Comparison of ENCODE assay signal across 15 mouse cellular contexts in the genomic region with DNA sequence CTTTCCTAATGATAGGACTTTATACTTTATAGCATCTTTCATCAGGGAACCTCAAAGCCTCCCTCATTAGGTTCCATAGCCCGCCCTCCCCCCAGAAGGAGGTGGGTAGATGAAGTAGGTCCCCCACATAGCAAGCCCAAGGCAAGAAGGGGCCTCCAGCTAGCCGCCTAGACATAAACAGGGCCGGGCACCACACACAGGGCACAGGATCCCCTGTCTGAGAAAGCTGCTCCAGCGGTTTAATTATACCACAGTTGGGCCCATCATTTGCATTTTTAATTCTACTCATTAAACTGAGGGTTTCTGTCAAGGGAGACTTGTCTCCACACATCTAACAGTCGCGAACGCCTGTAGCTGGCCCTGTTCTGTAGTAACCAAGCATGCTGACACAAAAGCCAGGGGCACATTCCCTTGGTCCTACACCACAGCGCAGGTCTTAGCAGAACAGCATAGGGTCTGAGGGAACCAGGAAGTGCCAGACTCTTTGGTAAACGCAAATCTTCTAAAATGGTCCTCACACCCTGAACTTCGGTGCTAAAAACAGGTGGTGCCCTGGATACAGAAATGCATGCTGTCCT.
A peak's percentile ranks its signal among the peaks of the same experiment; 100 is the strongest.
DNase-seq lines count a peak whose midpoint lies in the region; ATAC-seq and TF ChIP-seq lines count a peak whose summit lies in the region.
"Had no signal": no experiment of that assay in that cellular context is flagged by ENCODE, and none has a peak within 500 bp of the region (broad histone marks: within the 10 kb centered on the region; RNA-seq: fewer than 3 reads in every experiment).

No protein-coding gene starts in this region.

- H3K9me3 ChIP-seq in hindbrain, embryonic 10.5 days: no peaks in the 10 kb centered on the region
- H3K9me3 ChIP-seq in hindbrain, embryonic 11.5 days (ENCODE audit: control insufficient read depth, low read length): no peaks in the 10 kb centered on the region
- H3K9me3 ChIP-seq in forebrain, embryonic 13.5 days (replicated peaks): no peaks in the 10 kb centered on the region
- no peaks in the 10 kb centered on the region for H3K9me3 ChIP-seq in hindbrain, embryonic 16.5 days (ENCODE audit: control insufficient read depth, low read length)
- H3K9me3 ChIP-seq in midbrain, postnatal 0 days (ENCODE audit: low read length): no peaks in the 10 kb centered on the region
- H3K9me3 ChIP-seq: liver, embryonic 12.5 days; megakaryocyte, embryonic 14.5 days had no signal

- H3K9ac ChIP-seq in hindbrain, embryonic 11.5 days (ENCODE audit: low read depth, low read length): no peak overlapping the region
- no peak overlapping the region for H3K9ac ChIP-seq in forebrain, embryonic 13.5 days
- H3K9ac ChIP-seq in hindbrain, embryonic 16.5 days (ENCODE audit: low read depth, low read length): no peak overlapping the region
- H3K9ac ChIP-seq in midbrain, postnatal 0 days (replicated peaks; ENCODE audit: low read length, poor library complexity, severe bottlenecking): no peak overlapping the region
- H3K9ac ChIP-seq: liver, embryonic 12.5 days had no signal

- H3K27me3 ChIP-seq in hindbrain, embryonic 10.5 days (ENCODE audit: insufficient read depth, poor library complexity, severe bottlenecking): peaks cover 22% of the 10 kb centered on the region
- no peaks in the 10 kb centered on the region for H3K27me3 ChIP-seq in hindbrain, embryonic 11.5 days (ENCODE audit: control insufficient read depth, insufficient read depth, low read length)
- H3K27me3 ChIP-seq in forebrain, embryonic 13.5 days: peaks cover 64% of the 10 kb centered on the region
- H3K27me3 ChIP-seq in hindbrain, embryonic 16.5 days (replicated peaks; ENCODE audit: control insufficient read depth, insufficient read depth, low read length): no peaks in the 10 kb centered on the region
- peaks cover 4% of the 10 kb centered on the region; the same call in 1 of the 2 replicates for H3K27me3 ChIP-seq in midbrain, postnatal 0 days (ENCODE audit: insufficient read depth, low read length)
- H3K27me3 ChIP-seq: liver, embryonic 12.5 days had no signal

- no peak overlapping the region for H3K4me2 ChIP-seq in hindbrain, embryonic 11.5 days (replicated peaks; ENCODE audit: low read depth, low read length)
- H3K4me2 ChIP-seq in forebrain, embryonic 13.5 days: peak overlapping the region; percentile 48
- no peak overlapping the region; the same call in 1 of the 2 replicates for H3K4me2 ChIP-seq in hindbrain, embryonic 16.5 days (ENCODE audit: low read length)
- H3K4me2 ChIP-seq in midbrain, postnatal 0 days (ENCODE audit: low read depth, low read length, poor library complexity, severe bottlenecking): no peak overlapping the region
- H3K4me2 ChIP-seq: liver, embryonic 12.5 days had no signal

- peaks cover 26% of the 10 kb centered on the region for H3K4me1 ChIP-seq in hindbrain, embryonic 10.5 days (replicated peaks)
- peaks cover 3% of the 10 kb centered on the region; the same call in 1 of the 2 replicates for H3K4me1 ChIP-seq in hindbrain, embryonic 11.5 days (replicated peaks; ENCODE audit: control insufficient read depth, insufficient read depth, low read length)
- H3K4me1 ChIP-seq in forebrain, embryonic 13.5 days: peaks cover 28% of the 10 kb centered on the region
- peaks cover 23% of the 10 kb centered on the region for H3K4me1 ChIP-seq in hindbrain, embryonic 16.5 days (ENCODE audit: control insufficient read depth, insufficient read depth, low read depth, low read length)
- peaks cover 15% of the 10 kb centered on the region for H3K4me1 ChIP-seq in midbrain, postnatal 0 days (ENCODE audit: insufficient read depth, low read length)
- H3K4me1 ChIP-seq: liver, embryonic 12.5 days; megakaryocyte, embryonic 14.5 days had no signal

- no peak for DNase-seq in hindbrain, embryonic 10.5 days (ENCODE audit: low spot score)
- no peak for DNase-seq in hindbrain, embryonic 11.5 days (ENCODE audit: low spot score)
- DNase-seq in midbrain, postnatal 0 days (ENCODE audit: low spot score): no peak
- DNase-seq in B cell, adult 2 months: no peak
- DNase-seq in testis, postnatal 10 days (ENCODE audit: low spot score): no peak
- no peak for DNase-seq in embryo, embryonic 10 days (ENCODE audit: low spot score)
- DNase-seq: adrenal gland, postnatal 25 days; heart, adult 2 months; thymus, postnatal 36 days had no signal

- 85% methylated on average over 10 of the region's 10 CpGs for WGBS in hindbrain, embryonic 10.5 days
- WGBS in hindbrain, embryonic 11.5 days: 84% methylated on average over 10 of the region's 10 CpGs
- WGBS in forebrain, embryonic 13.5 days: 32% methylated on average over 10 of the region's 10 CpGs
- 51% methylated on average over 10 of the region's 10 CpGs for whole genome bisulfite sequencing in hindbrain, embryonic 16.5 days
- 58% methylated on average over 10 of the region's 10 CpGs for WGBS in midbrain, postnatal 0 days

- no peak for ATAC-seq in hindbrain, embryonic 11.5 days (ENCODE audit: low FRiP score)
- peak; percentile 76 for ATAC-seq in forebrain, embryonic 13.5 days
- ATAC-seq in hindbrain, embryonic 16.5 days: peak; percentile 38; the same call in 1 of the 2 replicates
- ATAC-seq in midbrain, postnatal 0 days (ENCODE audit: low FRiP score): no peak
- ATAC-seq: activated CD4-positive, CD25-positive, alpha-beta regulatory T cell, adult 4 months; liver, embryonic 12.5 days had no signal

- no peaks in the 10 kb centered on the region for H3K36me3 ChIP-seq in hindbrain, embryonic 10.5 days
- H3K36me3 ChIP-seq in hindbrain, embryonic 11.5 days (ENCODE audit: control insufficient read depth, insufficient read depth, low read length): no peaks in the 10 kb centered on the region
- no peaks in the 10 kb centered on the region for H3K36me3 ChIP-seq in forebrain, embryonic 13.5 days (ENCODE audit: poor library complexity, severe bottlenecking)
- no peaks in the 10 kb centered on the region for H3K36me3 ChIP-seq in hindbrain, embryonic 16.5 days (ENCODE audit: control insufficient read depth, insufficient read depth, low read length)
- no peaks in the 10 kb centered on the region for H3K36me3 ChIP-seq in midbrain, postnatal 0 days (ENCODE audit: insufficient read depth, low read length)
- H3K36me3 ChIP-seq: liver, embryonic 12.5 days had no signal

- TF ChIP-seq CTCF in midbrain, postnatal 0 days (IDR thresholded peaks at IDR 0.05): no peak

- H3K4me3 ChIP-seq in hindbrain, embryonic 10.5 days: no peak overlapping the region
- no peak overlapping the region for H3K4me3 ChIP-seq in hindbrain, embryonic 11.5 days (ENCODE audit: low read depth, low read length)
- H3K4me3 ChIP-seq in forebrain, embryonic 13.5 days: no peak overlapping the region
- no peak overlapping the region for H3K4me3 ChIP-seq in hindbrain, embryonic 16.5 days (ENCODE audit: low read length)
- no peak overlapping the region for H3K4me3 ChIP-seq in midbrain, postnatal 0 days (ENCODE audit: low read depth, low read length)
- H3K4me3 ChIP-seq: heart, adult 2 months; liver, embryonic 12.5 days; megakaryocyte, embryonic 14.5 days had no signal

- 0 out of 2 replicates have a peak overlapping the region, but pooled peaks have one; percentile 13 for H3K27ac ChIP-seq in hindbrain, embryonic 10.5 days
- H3K27ac ChIP-seq in hindbrain, embryonic 11.5 days (ENCODE audit: low read depth, low read length): no peak overlapping the region
- H3K27ac ChIP-seq in forebrain, embryonic 13.5 days: peak overlapping the region; percentile 77
- H3K27ac ChIP-seq in hindbrain, embryonic 16.5 days (ENCODE audit: low read depth, low read length): peak overlapping the region; percentile 60
- peak overlapping the region; percentile 55 for H3K27ac ChIP-seq in midbrain, postnatal 0 days (ENCODE audit: low read depth, low read length)
- H3K27ac ChIP-seq: heart, adult 2 months; liver, embryonic 12.5 days; stomach, postnatal 0 days had no signal

Comparison
In these comparisons a context has a peak if more than half of its experiments do, and no peak if none do; other contexts are left out.
1. ATAC-seq: peak in forebrain, embryonic 13.5 days (single experiment) and hindbrain, embryonic 16.5 days (single experiment); none in hindbrain, embryonic 11.5 days (single experiment) and midbrain, postnatal 0 days (single experiment).